Mouse (Mus musculus) testis, adult 2 months (tissue): ENCODE data around the gene Abcg2.
"Not testable (repeated sequence)": the region's sequence is repeated elsewhere in the genome, so short reads cannot be mapped to it uniquely, and the experiment has no call there.

ENCODE experiments used
- CTCF ChIP-seq: fragments of 200-500 bp; IDR thresholded peaks from 2 replicates; pipeline ENCODE4 v1.5.1; 2012; ENCODE audit warnings: low read depth, mild to moderate bottlenecking, inconsistent platforms, low read length, moderate library complexity; ENCODE audit not compliant: control insufficient read depth, insufficient read depth, insufficient replicate concordance
- POLR2A ChIP-seq: fragments of 200-500 bp; IDR thresholded peaks from 2 replicates; pipeline ENCODE4 v1.6.1; 2012; ENCODE audit warnings: low read depth, mild to moderate bottlenecking, inconsistent platforms, low read length, moderate library complexity; ENCODE audit not compliant: control insufficient read depth

DNA sequence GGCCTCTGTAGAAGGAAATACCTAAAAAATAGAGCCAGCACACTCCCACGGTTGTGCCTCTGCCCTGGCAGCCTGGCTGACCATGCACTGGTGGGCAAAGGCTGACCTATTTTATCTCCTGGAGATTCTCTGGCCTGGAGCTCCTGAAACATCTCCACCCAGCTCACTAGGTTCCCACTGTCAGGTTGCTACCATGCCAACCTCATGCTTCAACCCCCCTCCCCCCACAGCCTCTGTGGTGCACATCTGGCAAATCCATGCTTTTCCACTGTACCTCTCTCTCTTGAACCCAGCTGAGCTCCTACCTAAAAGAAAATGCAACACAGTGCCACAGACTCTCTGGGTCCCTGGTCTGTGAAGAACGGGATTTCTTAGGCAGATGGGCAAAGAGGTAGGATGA is 39.4 kb upstream of the Abcg2 start:
- TF ChIP-seq CTCF, POLR2A: not testable (repeated sequence)
